Mouse (Mus musculus) bone marrow, adult 2 months (tissue): ENCODE results near the gene Sema3e.

Source experiments
- CTCF ChIP-seq: fragments of 200-500 bp; IDR thresholded peaks from 2 replicates; pipeline ENCODE4 v1.5.1; 2011; ENCODE audit warnings: low read length, control low read depth; ENCODE audit not compliant: control insufficient read depth, insufficient read depth
- POLR2A ChIP-seq: fragments of 200-500 bp; IDR thresholded peaks from 2 replicates; pipeline ENCODE4 v1.6.1; 2011; ENCODE audit warnings: low read depth, mild to moderate bottlenecking, control low read depth, low read length, borderline replicate concordance; ENCODE audit not compliant: control insufficient read depth

GRCm38 (mm10) chr5:14195172-14195819 lies 170.2 kb downstream of the Sema3e start:
- TF ChIP-seq CTCF (no peak), POLR2A (no peak)
